Mouse (Mus musculus): ENCODE measurements at regions not wholly inside any gene's neighbourhood (a gene's known extent, or its start where the extent isn't known, plus 50 kb on each side); places are given as distances from the start of the nearest gene placed in this dataset.

DNA sequence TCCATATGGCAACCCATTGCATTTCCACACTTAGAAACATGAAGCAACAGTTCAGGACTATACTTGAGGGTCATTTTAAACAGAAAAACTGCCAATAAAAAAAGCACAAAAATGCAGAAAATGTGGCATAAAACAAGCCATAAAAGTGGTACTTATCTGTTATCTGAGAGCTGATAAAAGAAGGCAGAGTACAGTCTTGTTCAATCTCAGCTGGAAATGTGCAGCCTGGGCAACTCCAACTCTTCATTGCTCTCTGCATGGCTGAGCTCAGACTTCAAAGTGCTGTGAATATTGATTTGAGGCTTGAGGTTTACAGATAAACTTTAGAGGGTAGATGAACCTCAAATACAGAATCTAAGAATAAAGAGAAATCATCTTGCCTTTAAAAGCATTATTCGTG, 151.1 kb upstream of the Lrrn1 start:
- DNase-seq: no peak

DNA sequence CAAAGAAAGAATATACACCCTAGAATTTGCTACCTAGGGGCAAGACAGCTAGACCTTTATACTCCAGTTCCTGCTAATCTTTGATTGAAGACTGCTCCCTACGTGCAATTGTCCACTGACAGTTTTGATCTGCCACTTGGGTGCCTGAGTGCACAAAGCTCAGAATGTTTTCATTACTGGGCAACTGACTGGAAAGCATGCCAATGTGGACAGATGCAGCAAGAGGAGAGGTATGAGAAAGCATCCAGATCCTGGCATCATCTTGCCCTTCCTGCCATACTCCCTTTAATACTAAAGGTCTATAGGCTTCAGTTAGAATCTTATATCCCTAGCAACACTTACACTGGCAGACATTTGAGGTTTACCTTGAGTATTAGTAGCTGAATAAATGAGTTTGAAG, 148.9 kb upstream of the Lrrn1 start:
- DNase-seq: no peak

GRCm38 (mm10) chr6:107386094-107386678, 143.4 kb upstream of the Lrrn1 start:
- no peak for DNase-seq

GRCm38 (mm10) chr6:107389892-107390291, 139.7 kb upstream of the Lrrn1 start:
- no peak for DNase-seq

DNA sequence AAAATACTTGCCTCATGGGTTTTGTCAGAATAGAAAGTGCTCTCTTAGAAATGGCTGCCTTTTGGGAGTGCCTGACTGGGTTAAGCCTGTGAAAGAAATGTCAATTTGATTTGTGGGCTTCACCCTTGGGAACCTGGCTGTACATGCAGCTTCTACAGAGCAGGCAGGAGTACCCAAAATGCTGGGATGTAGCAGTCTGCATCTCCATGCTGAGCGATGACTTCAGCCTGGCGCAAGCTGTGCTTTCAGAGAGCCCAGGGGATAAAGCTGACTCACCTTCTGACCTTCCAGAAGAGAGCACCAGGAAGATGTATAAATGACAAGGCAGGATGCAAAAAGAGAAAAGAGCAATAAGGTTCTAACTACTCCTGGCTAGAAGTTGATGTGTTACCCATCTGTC, 135.0 kb upstream of the Lrrn1 start:
- peak; percentile 38 for DNase-seq

DNA sequence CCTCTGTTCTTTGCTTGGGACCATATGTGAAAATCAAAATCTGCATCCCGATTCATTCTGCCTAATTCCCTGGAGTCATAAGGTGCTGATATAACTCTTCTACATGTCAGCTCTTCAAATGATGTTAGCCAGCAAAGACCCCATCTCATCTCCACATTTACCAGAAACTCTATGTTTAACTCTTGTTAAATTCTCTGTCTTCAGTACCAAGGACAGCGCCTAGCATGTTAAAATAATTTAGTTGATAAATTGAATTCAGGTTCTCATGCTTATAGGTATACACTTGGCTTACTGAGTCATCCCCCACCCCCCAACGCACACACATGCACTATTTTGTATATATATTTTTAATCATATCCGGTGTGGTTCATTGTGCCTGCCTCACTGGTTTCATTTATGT, 113.8 kb upstream of the Lrrn1 start:
- no peak for DNase-seq

DNA sequence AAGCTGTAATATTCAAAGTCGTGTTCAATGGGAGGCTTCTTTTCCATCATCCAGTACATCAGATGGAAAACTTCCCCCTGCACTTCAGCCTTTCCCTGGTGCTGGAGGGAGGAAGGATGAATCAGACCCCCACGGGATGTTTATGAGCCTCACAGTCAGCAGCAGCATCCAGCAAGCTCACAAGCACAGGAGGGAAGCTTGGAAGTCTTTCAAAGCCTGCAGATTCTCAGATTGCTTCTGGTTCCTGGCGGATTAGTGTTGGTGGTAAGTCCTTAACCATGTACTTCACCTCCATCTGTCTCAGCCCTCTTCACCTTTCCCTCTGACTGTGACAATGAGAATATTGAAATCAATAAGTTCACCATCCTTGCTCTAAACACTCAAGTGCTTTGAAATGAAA, 107.5 kb upstream of the Lrrn1 start:
- peak; percentile 45 for DNase-seq

- DNase-seq: no peak
Observed at GRCm38 (mm10) chr6:107426529-107426928, 103.0 kb upstream of the Lrrn1 start.

DNA sequence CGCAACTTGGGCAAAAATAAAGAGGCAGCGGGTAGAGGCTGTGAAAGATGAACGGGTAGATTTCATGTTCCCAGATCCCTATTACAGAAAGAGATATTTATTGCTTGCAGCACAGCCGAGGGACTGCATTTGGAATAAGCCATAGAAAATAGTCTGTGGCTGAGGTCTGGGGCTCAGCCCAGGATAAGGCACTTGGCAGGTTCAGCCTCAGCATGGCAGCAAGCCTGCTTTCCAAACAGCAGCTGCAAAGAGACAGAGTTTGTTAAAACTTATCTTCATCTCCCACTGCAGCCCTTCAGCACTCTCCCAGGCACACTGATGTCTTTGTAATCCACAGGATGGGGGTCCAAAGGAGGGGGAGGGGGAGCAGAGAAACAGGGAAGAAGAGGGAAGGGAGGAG, 98.5 kb upstream of the Lrrn1 start:
- DNase-seq: no peak

- DNase-seq: no peak
Observed at GRCm38 (mm10) chr6:107442058-107442457, 87.5 kb upstream of the Lrrn1 start.

- peak; percentile 92 for DNase-seq
Observed at GRCm38 (mm10) chr6:107444336-107444735, 85.2 kb upstream of the Lrrn1 start.

DNA sequence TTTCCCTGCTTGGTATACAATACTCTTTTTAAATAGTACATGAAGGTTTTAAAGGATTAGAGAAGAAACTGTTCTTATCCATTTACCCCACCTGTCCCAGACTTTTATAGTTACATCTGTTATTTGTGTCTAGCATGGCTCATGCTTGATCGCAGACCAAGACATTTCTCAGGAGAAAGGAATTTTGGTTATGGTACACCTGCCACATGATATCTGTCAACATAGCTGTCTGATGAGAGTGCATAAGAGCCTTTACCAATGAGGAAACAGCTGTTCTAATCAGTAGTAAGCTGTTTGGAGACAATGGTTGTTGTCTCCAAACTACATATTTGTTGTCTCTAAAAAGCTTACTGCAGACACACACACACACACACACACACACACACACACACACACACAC, 70.3 kb upstream of the Lrrn1 start:
- no peak for DNase-seq

GRCm38 (mm10) chr6:107462440-107462839, 67.1 kb upstream of the Lrrn1 start:
- DNase-seq: no peak

- no peak for DNase-seq
Observed at GRCm38 (mm10) chr6:107473395-107473794, 56.2 kb upstream of the Lrrn1 start.

DNA sequence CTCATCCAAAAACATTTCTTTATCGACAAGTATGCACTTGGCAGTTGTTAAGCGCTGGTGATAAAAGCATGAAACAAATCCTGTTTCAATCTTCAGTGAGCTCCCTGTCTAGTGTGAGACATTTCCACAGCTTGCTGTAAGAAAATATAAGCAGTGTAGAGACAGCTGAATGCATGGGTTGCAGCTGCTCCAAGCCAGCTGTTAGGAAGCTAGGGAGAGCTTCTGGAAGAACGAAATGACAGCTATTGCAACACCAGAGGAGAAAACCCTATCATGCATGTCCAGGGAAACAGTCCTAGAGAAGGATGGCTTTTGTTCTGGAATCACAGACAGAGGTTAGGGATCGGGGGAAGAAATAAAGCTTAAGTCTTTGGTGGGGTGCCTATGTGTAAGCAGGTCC, 55.4 kb upstream of the Lrrn1 start:
- DNase-seq: no peak

All from cerebellum, adult 9-11 months (tissue).